Mouse (Mus musculus) gastrocnemius, postnatal 25 days (tissue): ENCODE data around the gene Avpr1b. TPM values are rescaled to one million over a fixed set of nuclear protein-coding genes. Genes with fewer than 3 reads are reported as not detected.
"Not testable (repeated sequence)": the region's sequence is repeated elsewhere in the genome, so short reads cannot be mapped to it uniquely, and the experiment has no call there.

Source experiments
- DNase-seq: peaks from one replicate; pipeline ENCODE4 v3.0.0; 2022
- long read RNA-seq, 2 experiments: library from polyadenylated mRNA; stranded (forward); transcript quantifications; one replicate each; pipeline ENCODE4 v2.0.0; 2021
- total RNA-seq, 2 experiments: library from RNA; stranded (reverse); gene quantifications; 1 replicate in 1 of 2; 2 replicates in 1 of 2; pipeline ENCODE4 v1.2.3; 2021

The Avpr1b gene
- total RNA-seq: not detected
- long read RNA-seq, experiment 1: 0 reads
- long read RNA-seq, experiment 2: 0 reads

DNA sequence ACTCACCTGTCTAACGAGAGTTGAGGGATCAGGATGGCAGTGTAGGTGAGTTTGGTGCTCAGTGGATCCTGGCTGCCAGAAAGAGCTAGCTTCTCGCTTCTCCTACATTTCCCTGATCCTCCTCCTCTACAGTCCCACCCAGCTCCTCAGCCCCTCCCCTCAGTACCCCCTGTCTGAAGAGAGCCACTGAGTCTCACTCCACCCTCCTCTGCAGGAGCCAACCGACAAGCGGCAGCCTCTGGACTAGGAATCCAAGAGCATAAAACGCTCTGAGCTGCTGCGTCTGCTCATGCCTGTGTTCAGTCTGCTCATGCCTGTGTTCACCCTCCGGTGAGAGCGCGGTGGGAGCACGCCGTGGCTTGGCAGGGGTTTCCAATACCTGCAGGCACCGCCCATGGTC is at the start of gene Avpr1b:
TSS of gene Avpr1b (plus strand) at position 335 of the 400 bp plus-strand sequence.
- DNase-seq: no peak

DNA sequence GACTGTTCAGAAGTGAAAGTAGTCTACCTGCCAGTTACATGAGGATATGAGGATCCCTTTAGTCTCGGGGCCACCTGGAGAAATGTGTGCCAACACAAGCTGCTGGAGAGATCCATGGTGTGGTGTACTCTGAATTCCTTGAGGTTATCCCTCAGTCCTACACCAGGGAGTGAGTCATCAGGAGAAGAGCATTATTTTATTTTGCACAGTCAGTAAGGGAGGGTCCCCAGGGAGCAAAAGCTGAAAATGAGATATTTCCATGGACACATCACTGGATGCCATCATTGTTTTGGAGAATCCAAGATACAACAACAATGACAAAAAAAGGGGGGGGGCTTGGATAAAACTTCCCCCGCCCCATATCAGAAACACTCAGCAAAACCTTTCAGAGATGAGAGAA is 47.1 kb upstream of the Avpr1b start:
- no peak for DNase-seq

DNA sequence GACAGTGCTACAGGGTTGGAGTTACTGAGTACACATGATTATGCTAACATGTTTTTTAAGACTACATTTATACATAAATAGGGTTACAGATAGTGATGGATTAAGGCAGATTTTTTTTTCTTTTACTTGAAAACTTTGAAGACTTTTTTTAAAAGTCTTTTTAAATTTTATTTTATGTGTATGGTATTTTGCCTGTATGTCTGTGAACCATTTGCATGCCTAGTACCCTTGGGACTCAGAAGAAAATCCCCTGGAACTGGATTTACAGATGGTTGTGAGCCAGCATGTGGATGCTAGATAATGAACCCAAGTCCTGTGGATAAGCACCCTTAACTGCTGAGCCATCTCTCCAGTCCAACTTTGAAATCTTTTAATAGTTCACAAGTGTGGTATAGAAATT is 45.6 kb upstream of the Avpr1b start:
- DNase-seq: no peak

DNA sequence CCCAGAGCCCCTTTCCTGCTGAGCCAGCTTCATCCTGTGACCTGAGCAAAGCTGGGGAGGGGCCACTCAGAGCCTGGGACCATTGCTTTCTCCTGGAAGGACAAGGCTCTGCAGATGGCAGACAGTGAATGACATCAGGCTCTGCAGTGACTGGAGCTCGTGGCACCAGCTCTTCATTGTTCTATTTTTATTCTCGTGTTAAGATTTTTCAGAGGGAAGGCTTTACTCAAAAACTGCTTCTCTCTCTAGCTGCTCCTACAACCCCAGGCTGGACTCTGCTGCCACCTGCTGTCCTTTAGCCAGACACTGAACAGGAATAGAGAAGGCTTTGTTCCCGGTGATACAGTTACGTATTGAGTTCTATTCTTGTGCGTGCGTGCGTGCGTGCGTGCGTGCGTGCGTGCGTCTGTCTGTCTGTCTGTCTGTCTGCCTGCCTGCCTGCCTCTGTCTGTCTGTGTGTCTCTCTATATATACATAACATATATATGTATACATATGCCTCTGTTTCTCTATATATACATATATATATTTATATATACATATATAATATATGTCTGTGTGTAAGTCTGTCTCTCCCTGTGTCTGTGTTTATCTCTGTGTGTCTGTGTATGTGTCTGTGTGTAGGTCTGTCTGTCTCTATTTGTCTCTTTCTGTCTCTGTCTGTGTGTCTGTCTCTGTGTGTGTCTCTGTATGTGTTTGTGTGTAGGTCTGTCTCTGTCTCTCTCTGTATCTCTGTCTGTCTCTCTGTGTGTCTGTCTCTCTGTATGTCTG is 43.8 kb upstream of the Avpr1b start:
- peak; percentile 59 for DNase-seq

DNA sequence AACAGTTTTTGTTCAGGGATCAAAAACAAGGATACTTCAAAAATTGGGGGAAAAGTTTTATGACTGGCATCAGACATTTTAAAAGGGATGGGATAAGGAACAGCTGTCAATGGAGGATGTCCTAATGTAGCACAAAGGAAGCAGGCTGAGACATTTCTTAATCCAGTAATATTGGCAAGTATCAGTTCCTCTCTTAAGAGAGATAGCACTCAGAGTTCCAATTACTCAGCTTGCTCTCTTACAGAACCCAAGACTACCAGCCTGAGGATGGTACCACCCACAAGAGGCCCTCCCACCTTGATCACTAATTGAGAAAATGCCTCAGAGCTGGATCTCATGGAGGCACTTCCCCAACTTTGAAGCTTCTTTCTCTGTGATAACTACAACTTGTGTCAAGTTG is 38.5 kb upstream of the Avpr1b start:
- no peak for DNase-seq

DNA sequence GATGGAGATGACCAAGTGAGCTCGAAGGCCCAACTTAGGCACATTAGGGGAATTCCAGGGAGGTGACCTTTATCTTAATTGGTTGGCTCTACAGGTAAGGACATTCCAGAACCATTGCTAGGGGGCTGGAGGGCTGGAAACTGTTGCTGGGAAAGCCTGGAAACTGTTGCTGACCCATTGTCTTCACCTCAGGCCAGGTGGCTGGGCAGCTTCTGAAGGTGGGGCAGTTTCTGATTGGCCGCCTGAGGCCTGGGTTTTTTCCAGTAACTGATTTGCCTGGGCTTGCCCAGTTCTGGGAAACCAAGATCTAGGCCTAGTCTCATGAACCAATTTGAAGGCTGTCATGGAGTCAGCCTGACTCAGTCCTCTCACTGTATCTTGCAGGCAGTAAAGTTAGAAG is 37.0 kb upstream of the Avpr1b start:
- no peak for DNase-seq

DNA sequence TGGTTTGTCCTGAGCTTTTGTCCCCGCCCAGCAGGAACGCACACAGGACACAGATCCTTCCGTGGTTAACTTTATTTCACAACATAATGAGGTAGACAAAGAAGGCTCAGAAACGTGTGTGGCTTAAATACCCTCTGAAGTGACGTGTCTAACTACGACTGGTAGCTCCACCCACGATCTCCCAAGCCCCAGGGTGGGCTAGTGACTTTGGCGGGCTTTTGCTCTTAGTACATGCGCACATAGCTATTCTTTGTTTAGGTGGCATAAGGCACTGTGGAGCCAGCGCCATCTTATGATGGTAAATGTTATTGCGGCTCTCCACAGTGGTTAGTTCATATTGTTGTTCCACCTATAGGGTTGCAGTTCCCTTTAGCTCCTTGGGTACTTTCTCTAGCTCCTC is 33.0 kb upstream of the Avpr1b start:
- DNase-seq: not testable (repeated sequence)

DNA sequence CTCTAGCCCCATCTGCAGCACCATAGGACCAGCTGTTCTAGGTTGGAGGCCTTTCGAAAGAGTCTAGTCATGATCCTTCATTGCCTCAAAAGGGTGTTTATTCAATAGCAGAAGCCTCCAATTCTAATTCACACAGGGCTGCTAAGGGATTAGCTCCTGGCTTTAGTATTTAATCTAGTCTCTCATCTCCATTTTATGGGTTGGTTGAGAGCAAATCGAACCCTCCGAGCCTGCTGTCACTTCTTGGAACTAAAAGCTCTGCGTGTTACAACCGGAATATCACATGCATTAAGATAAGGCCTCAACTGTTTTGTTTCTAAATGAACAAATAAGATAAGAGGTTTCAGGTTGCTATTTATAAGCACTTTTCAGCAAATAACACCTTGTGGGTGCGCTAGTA is 29.3 kb upstream of the Avpr1b start:
- no peak for DNase-seq

DNA sequence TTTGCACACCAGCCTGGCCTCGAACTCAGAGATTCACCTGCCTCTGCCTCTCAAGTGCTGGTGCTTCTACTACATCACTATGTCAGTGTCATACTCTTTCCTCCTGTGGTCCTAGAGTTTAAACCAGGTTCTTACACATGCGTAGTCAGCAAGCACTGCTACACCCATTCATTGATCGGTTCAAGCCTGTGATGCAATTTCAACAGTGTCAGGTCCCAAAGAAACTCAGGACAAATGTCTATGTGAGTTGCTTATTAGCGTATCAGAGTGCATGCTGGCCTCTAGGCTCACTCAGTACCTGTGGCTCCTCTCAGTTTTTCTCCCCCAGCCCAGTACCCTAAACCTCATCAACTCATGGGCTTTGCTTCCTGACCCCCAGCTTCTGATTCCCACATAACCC is 28.6 kb upstream of the Avpr1b start:
- no peak for DNase-seq

DNA sequence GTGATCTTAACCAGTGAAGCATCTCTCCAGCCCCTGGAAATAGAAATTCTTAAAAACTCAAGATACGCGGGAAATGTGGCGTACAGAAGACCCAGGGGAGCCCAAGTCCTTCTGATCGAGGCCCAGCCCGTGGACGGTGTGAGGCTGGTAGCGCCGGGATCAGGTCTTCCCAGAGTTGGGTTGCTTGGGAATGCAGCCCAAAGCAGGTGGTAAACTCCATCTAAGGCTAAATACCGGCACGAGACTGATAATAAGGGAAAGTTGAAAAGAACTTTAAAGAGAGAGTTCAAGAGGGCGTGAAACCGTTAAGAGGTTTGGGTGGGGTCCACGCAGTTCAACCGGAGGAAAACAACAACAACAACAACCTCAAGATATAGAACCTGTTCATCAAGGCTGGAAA is 25.3 kb upstream of the Avpr1b start:
- no peak for DNase-seq

DNA sequence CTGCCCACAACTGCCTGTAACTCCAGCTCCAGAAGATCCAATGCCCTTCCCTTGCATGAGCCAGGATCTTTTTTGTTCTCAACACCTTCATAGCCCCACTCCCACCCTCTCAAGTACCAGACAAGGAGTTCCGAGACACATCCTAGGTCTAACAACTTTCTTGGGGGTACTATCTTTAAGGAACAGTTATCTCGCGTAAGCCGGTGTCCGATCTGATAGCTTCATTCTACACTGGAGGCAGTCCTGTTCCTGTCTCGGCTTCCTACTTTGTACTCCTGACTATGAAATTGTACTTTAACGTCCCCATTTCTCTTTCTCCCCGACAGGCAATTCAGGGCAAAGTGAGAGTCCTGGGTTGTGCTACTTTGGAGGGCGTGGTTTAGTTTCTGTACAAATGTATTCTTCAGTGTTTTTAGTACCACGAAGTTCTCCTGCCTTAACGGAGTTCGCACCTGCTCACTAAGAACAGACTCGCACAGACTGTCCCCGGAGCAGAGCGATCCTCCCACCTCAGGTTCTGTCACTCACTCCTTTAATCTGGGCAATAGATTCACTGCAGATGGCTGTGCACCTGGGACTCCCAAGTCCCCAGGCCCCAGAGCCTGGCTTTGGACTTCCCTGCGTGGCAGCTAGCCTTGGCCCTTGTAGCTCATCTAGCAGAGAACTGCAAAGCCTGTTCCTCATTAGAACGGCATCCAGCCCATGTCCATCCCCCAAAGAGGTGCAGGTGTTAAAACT is 19.9 kb upstream of the Avpr1b start:
- no peak for DNase-seq

DNA sequence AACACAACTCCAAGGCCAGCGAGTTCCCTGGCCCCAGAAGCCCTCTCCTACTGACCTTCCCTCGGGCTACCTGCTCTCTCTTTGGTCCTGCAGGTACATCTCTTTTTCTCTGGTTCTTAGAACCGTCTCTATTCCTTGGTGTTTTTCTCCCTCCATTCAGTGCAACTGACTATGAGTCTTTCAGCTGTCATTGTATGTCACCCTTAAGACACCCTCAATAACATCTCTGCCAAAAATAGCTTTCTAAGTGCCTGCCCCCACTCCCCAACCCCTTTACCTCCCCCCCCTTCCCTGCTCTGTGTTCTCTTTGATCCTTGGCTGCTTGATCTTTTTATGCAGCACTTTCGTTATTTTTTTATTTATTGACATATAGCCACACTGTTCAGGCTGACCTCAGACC is 18.6 kb upstream of the Avpr1b start:
- no peak for DNase-seq

DNA sequence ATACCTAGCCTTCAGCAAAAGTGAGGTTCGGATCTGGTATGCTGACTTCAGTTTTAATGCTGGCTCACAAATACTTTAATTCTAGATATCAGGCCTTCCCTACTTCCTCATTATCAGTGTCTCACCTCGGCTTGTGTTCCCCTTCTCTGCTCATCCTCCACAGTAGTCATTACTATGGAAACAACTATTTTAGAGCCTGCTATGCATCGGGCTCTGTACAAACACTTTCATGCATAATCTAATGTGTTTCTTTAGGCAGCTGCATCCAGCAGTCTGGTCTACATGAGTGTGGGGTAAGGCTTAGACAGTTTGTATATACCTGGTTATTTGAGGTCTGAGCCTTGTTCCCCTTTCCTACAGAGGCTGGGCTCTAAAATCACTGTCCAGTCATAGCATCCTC is 15.4 kb upstream of the Avpr1b start:
- no peak for DNase-seq

DNA sequence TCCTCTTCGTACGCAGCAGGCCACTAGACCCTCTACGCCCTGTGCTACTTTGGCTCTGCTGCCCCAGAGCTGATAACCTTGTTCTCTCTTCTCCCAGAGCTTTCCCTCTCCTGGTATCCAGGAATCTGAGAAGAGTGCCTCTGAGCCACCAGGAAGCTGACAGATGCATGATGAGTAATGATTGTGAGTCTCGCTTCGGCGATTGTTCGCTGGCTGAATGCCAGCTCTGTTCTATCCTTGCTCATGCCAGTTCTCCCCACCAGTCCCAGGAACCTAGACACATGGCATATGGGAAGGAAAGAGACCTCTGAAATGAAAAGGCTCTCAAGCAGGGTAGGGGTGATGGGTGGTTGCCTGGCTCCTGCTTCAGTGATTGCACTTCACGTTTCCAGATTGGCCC is 12.2 kb upstream of the Avpr1b start:
- DNase-seq: no peak

DNA sequence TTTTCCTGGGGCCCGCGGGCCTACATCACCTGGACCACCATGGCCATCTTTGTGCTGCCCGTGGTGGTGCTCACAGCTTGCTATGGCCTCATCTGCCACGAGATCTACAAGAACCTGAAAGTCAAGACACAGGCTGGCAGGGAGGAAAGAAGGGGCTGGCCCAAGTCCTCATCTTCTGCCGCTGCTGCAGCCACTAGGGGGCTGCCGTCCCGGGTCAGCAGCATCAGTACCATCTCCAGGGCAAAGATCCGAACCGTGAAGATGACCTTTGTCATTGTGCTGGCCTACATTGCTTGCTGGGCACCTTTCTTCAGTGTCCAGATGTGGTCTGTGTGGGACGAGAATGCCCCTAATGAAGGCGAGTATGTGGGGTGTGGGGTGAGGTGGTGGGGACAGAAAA is 1.3 kb downstream of the Avpr1b start:
- no peak for DNase-seq

DNA sequence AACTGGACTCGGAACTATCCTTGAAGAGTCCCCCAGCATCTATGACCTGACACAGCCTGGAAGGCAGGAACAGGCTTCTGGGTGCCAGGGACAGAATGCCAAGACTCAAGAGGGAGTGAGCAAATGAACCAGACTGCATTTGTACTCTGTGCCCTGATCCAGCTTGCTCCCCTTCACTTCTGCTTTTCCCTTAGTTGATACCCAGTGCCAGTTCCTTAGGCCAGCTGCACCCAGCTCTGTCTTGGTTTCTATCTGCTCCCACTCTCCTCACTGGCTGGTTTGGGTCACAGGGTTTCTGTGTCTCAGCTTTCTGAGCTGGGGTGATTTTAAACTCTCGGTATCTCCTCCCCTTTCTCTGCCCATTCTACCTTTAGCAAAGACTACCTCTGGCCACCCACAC is 7.7 kb downstream of the Avpr1b start:
- DNase-seq: no peak

DNA sequence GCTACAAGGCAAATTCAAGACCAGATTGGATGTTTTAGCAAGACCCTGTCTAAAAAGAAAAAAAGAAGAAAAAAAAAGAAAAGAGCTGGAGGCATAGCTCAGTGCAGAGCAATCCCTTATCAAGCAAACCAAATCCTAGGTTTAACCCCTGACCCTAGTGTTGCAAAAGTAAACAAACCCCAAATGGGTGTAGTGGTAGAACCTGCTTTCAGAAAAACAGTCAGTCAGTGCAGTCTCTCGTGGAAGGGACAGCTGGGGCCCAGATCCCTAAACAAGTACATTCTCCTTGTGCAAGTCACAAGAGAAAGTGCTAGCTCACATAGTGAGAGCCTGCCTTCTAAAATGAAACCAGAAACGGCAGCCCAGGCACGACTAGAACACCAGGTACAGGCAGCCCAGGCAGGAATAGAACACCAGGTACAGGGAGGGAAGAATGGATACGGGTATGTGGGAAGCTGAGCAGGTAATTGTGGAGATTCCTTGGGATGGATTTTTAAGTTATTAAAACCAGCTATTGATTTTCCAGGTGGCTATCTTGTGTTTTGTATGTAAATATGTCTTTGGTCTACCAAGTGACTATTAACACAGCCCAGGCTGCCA is 13.6 kb downstream of the Avpr1b start:
- no peak for DNase-seq

DNA sequence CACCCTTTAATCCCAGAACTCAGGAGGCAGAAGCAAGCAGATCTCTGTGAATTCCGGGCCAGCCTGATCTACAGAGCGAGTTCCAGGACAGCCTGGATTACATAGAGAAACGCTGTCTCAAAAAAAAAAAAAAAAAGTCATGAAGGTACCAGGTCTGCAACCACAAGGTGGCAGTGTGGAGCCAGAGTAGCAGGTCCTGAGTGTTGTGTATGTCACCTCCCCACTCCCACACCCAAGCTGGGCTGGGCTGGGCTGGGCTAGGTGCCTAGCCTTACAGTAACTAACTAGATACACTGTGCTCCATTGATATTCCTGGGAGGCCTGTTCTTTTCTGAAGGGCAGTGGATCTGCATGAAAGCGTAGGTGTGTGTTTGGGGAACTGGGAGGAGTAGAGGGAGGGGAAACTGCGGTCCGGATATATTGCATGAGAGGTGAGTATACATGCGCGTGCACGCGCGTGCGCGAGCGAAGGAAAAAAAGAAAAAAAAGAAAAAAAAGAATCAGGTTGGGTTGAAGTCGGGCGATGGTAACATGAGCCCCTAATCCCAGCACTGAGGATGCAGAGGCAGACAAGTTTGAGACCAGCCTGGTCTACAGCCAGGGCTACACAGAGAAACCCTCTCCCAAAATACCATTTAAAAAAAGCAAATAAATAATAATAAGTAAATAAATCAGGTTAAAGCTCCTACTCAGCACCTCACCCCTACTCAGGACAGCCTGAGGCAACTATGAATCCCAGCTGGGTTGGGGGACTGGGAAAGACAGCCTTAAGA is 14.5 kb downstream of the Avpr1b start:
- DNase-seq: peak; percentile 41

DNA sequence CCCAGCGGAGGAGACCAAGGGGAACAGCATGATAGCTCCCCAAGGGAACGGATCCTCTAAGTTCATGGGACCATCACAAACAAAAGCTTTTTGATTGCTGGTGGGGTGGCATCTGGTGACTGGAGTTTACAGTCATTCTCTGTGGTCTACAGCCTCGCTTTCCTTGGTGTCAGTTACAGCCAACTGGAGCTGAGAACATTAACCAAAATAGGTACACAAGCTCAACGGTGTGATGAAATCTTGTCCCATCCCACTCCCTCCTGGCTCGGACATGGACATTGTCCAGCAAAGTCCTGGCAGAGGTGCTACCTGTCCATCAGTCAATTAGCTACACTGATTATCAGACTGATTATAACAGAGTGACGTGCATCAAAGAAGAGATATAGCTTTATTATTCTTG is 15.6 kb downstream of the Avpr1b start:
- DNase-seq: no peak

DNA sequence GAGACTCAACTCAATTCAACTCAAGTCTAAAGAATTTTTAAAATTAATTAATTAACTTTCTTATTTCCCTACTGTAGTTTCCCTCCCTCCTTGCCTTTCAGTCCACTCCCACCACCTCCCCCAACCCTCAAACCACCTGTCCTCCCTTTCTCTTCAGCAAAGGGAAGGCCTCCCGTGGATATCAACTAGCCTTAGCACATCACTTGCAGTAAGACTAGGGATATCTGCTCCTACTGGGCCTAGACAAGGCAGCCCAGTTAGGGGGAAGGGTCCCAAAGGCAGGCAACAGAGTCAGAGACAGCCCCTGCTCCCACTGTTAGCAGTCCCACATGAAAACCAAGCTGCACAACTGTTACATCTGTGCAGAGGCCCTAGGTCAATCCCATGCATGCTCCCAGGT is 17.1 kb downstream of the Avpr1b start:
- no peak for DNase-seq

DNA sequence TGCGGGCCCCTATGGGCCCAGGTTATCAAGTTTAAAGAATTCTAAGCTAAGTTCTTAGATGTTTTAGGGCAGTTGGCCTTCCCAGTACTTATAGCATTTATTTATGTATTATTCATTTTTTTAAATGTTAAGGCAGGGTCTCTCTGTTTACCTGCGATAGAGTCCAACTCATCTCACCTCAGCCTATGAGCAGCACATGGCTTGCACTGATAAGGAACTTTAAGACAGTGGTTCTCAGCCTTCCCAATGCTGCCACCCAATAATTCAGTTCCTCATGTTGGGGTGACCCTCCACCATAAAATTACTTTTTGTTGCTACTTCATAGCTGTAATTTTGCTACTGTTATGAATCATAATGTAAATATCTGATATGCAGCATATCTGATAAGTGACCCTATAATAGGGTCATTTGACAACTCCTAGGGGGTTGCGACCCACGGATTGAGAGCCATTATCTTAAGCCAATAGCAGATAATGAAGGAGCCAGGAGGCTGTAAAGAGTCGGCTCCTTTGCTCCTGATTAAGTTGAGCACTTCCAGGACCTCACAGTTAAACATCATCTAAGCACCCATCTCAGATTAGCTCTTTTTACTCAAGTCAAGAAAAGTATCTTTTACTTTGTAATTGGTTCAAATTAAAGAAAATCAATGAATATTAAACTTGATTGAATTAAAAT is 17.6 kb downstream of the Avpr1b start:
- DNase-seq: no peak

DNA sequence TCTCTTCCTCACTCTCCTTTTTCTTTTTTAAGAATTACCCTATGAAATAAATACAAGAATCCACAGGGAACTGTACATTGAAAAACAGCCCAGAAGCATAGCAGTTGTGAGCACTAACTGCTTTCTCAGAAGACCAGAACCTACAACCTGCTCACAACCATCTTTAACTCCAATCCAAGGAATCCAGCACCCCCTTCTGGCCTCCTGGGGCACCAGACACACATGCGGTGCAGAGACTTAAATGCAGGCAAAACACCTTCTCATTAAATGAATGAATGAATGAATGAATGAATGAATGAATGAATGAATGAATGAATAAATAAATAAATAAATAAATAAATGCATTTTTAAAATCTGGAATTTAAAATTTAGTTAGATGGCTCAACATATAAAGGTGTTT is 19.5 kb downstream of the Avpr1b start:
- DNase-seq: no peak
